Mouse (Mus musculus) myocyte (in vitro differentiated cells): ENCODE measurements at regions not wholly inside any gene's neighbourhood (a gene's known extent, or its start where the extent isn't known, plus 50 kb on each side); places are given as distances from the start of the nearest gene placed in this dataset.

ENCODE experiments used
- H3K27me3 ChIP-seq: one replicate; pipeline ENCODE4 v1.6.1; 2011; ENCODE audit not compliant: control insufficient read depth, insufficient read depth, insufficient read length
- H3K36me3 ChIP-seq: one replicate; pipeline ENCODE4 v1.6.1; 2011; ENCODE audit not compliant: control insufficient read depth, insufficient read depth
- H3K4me2 ChIP-seq: one replicate; pipeline ENCODE4 v1.6.1; 2011; ENCODE audit warnings: low read depth, control low read depth
- H3K4me3 ChIP-seq: one replicate; pipeline ENCODE4 v1.5.1; 2011; ENCODE audit warnings: mild to moderate bottlenecking, control low read depth, moderate library complexity
- H3K79me2 ChIP-seq: one replicate; pipeline ENCODE4 v1.6.1; 2011; ENCODE audit not compliant: control insufficient read depth, insufficient read depth
- H3ac ChIP-seq: one replicate; pipeline ENCODE4 v1.6.1; 2011; ENCODE audit not compliant: control insufficient read depth, insufficient read length
- CEBPB ChIP-seq: IDR thresholded peaks from 2 replicates; pipeline ENCODE4 v1.6.1; 2011; ENCODE audit warnings: mild to moderate bottlenecking, moderate library complexity; ENCODE audit not compliant: poor library complexity, insufficient read depth, severe bottlenecking
- E2F4 ChIP-seq: IDR thresholded peaks from one replicate; pipeline ENCODE4 v1.6.1; 2011; ENCODE audit warnings: mild to moderate bottlenecking, control low read depth, moderate library complexity; ENCODE audit not compliant: insufficient read depth
- MAX ChIP-seq: IDR thresholded peaks from one replicate; pipeline ENCODE4 v1.6.1; 2011; ENCODE audit warnings: low read depth, mild to moderate bottlenecking, control low read depth
- MYOD1 ChIP-seq, 3 experiments: IDR thresholded peaks; one replicate each; pipeline ENCODE4 v1.6.1; 2011; ENCODE audit warnings: control low read depth in 2 of 3, low read depth in 2 of 3, mild to moderate bottlenecking in 2 of 3, moderate library complexity in 1 of 3; ENCODE audit not compliant: insufficient read length in 2 of 3, control insufficient read depth in 1 of 3
- MYOG ChIP-seq, 3 experiments: IDR thresholded peaks; one replicate each; pipeline ENCODE4 v1.6.1; 2011; ENCODE audit warnings: control low read depth in 2 of 3, low read depth in 2 of 3, mild to moderate bottlenecking in 2 of 3; ENCODE audit not compliant: insufficient read length in 2 of 3, control insufficient read depth in 1 of 3, insufficient read depth in 1 of 3
- POLR2A ChIP-seq: IDR thresholded peaks from one replicate; pipeline ENCODE4 v1.6.1; 2011; ENCODE audit warnings: low read depth, mild to moderate bottlenecking, control low read depth, moderate library complexity; ENCODE audit not compliant: insufficient read length
- POLR2AphosphoS2 ChIP-seq: IDR thresholded peaks from one replicate; pipeline ENCODE4 v1.6.1; 2011; ENCODE audit warnings: low read depth, control low read depth; ENCODE audit not compliant: insufficient read length
- REST ChIP-seq: IDR thresholded peaks from one replicate; pipeline ENCODE4 v1.6.1; 2011; ENCODE audit warnings: mild to moderate bottlenecking, control low read depth, moderate library complexity; ENCODE audit not compliant: insufficient read depth, insufficient read length
- SRF ChIP-seq: IDR thresholded peaks from one replicate; pipeline ENCODE4 v1.6.1; 2011; ENCODE audit warnings: low read depth; ENCODE audit not compliant: control insufficient read depth, insufficient read length
- TCF12 ChIP-seq: IDR thresholded peaks from one replicate; pipeline ENCODE4 v1.6.1; 2011; ENCODE audit warnings: mild to moderate bottlenecking, control low read depth; ENCODE audit not compliant: poor library complexity, insufficient read depth, severe bottlenecking
- TCF3 ChIP-seq: IDR thresholded peaks from one replicate; pipeline ENCODE4 v1.6.1; 2011; ENCODE audit warnings: low read depth, control low read depth; ENCODE audit not compliant: insufficient read length
- USF1 ChIP-seq: IDR thresholded peaks from one replicate; pipeline ENCODE4 v1.6.1; 2011; ENCODE audit warnings: low read depth, mild to moderate bottlenecking, control low read depth, moderate library complexity

- H3K79me2 ChIP-seq: no peaks in the 10 kb centered on the region
- TF ChIP-seq TCF3 (no peak), MYOD1 (IDR thresholded peaks at IDR 0.05; ENCODE audit: control insufficient read depth in 1 of 3, insufficient read length in 2 of 3, low read depth in 2 of 3) (no peak), CEBPB (no peak), SRF (no peak), POLR2AphosphoS2 (no peak), E2F4 (no peak), USF1 (no peak)
- no peaks in the 10 kb centered on the region for H3K27me3 ChIP-seq
- peak overlapping the region; percentile 55 for H3K4me2 ChIP-seq
- H3K4me3 ChIP-seq: no peak overlapping the region
- no peak overlapping the region for H3ac ChIP-seq
- H3K36me3 ChIP-seq: no peaks in the 10 kb centered on the region
Measured at GRCm38 (mm10) chr17:16051713-16052112, 220.9 kb upstream of the Rgmb start.

GRCm38 (mm10) chr17:16041542-16042251, 210.9 kb upstream of the Rgmb start:
- H3K4me2 ChIP-seq: no peak overlapping the region
- no peaks in the 10 kb centered on the region for H3K36me3 ChIP-seq
- H3ac ChIP-seq: no peak overlapping the region
- no peaks in the 10 kb centered on the region for H3K79me2 ChIP-seq
- no peak overlapping the region for H3K4me3 ChIP-seq
- H3K27me3 ChIP-seq: no peaks in the 10 kb centered on the region
- TF ChIP-seq MYOD1 (IDR thresholded peaks at IDR 0.05; ENCODE audit: control insufficient read depth in 1 of 3, insufficient read length in 2 of 3, low read depth in 2 of 3) (no peak), MYOG (IDR thresholded peaks at IDR 0.05; ENCODE audit: control insufficient read depth in 1 of 3, insufficient read depth in 1 of 3, insufficient read length in 2 of 3, low read depth in 2 of 3) (no peak), SRF (no peak), TCF3 (no peak), POLR2AphosphoS2 (no peak), CEBPB (no peak), MAX (no peak), REST (no peak), TCF12 (no peak), POLR2A (no peak), E2F4 (no peak), USF1 (no peak)

- Histone ChIP-seq H3K4me2 (no peak overlapping the region), H3K36me3 (no peaks in the 10 kb centered on the region), H3ac (no peak overlapping the region), H3K79me2 (no peaks in the 10 kb centered on the region), H3K4me3 (no peak overlapping the region), H3K27me3 (no peaks in the 10 kb centered on the region)
- TF ChIP-seq POLR2AphosphoS2: no peak
- TF ChIP-seq TCF12: no peak
- no peak for TF ChIP-seq USF1
- no peak for TF ChIP-seq POLR2A
- no peak for TF ChIP-seq MYOD1 (IDR thresholded peaks at IDR 0.05; ENCODE audit: control insufficient read depth in 1 of 3, insufficient read length in 2 of 3, low read depth in 2 of 3)
Measured at GRCm38 (mm10) chr17:16027989-16028388, 197.2 kb upstream of the Rgmb start.

- H3K36me3 ChIP-seq: no peaks in the 10 kb centered on the region
- TF ChIP-seq REST (no peak), MAX (no peak), USF1 (no peak), MYOD1 (IDR thresholded peaks at IDR 0.05; ENCODE audit: control insufficient read depth in 1 of 3, insufficient read length in 2 of 3, low read depth in 2 of 3) (peak in 1 of 3 experiments; percentile 4)
- no peak overlapping the region for H3K4me2 ChIP-seq
- H3K4me3 ChIP-seq: no peak overlapping the region
- no peaks in the 10 kb centered on the region for H3K79me2 ChIP-seq
- H3ac ChIP-seq: no peak overlapping the region
- no peaks in the 10 kb centered on the region for H3K27me3 ChIP-seq
Measured at GRCm38 (mm10) chr17:16004871-16005575, 174.2 kb upstream of the Rgmb start.

- Histone ChIP-seq H3K4me3 (no peak overlapping the region), H3K79me2 (no peaks in the 10 kb centered on the region), H3K27me3 (no peaks in the 10 kb centered on the region), H3K36me3 (no peaks in the 10 kb centered on the region), H3ac (no peak overlapping the region), H3K4me2 (no peak overlapping the region)
- TF ChIP-seq TCF3: no peak
- TF ChIP-seq POLR2AphosphoS2: no peak
- no peak for TF ChIP-seq MYOD1 (IDR thresholded peaks at IDR 0.05; ENCODE audit: control insufficient read depth in 1 of 3, insufficient read length in 2 of 3, low read depth in 2 of 3)
- no peak for TF ChIP-seq SRF
- TF ChIP-seq TCF12: no peak
- TF ChIP-seq MAX: no peak
- no peak for TF ChIP-seq CEBPB
- TF ChIP-seq MYOG (IDR thresholded peaks at IDR 0.05; ENCODE audit: control insufficient read depth in 1 of 3, insufficient read depth in 1 of 3, insufficient read length in 2 of 3, low read depth in 2 of 3): no peak
- no peak for TF ChIP-seq E2F4
- TF ChIP-seq REST: no peak
- no peak for TF ChIP-seq USF1
- TF ChIP-seq POLR2A: no peak
Measured at GRCm38 (mm10) chr17:16004002-16004401, 173.2 kb upstream of the Rgmb start.
